Mouse (Mus musculus): ENCODE measurements around the gene Vsig10. TPM values are rescaled to one million over a fixed set of nuclear protein-coding genes. Genes with fewer than 3 reads are reported as not detected.

The Vsig10 gene
- polyA plus RNA-seq, 1 experiment from 2014 or later = 3.9 TPM

- Histone ChIP-seq H3K4me2 (ENCODE audit: low read depth, low read length) (no peak overlapping the region), H3K27me3 (replicated peaks; ENCODE audit: control insufficient read depth, insufficient read depth, low read length) (no peaks in the 10 kb centered on the region), H3K27ac (replicated peaks; ENCODE audit: low read depth, low read length) (no peak overlapping the region), H3K36me3 (ENCODE audit: control insufficient read depth, insufficient read depth, low read length) (peaks cover 6% of the 10 kb centered on the region; the same call in 1 of the 2 replicates), H3K4me3 (ENCODE audit: low read depth, low read length) (no peak overlapping the region), H3K4me1 (ENCODE audit: control insufficient read depth, insufficient read depth, low read length) (0 out of 2 replicates have a peak, but pooled peaks cover 7% of the 10 kb centered on the region), H3K9ac (ENCODE audit: low read depth, low read length) (no peak overlapping the region), H3K9me3 (ENCODE audit: control insufficient read depth, low read length) (0 out of 2 replicates have a peak, but pooled peaks cover 7% of the 10 kb centered on the region)
- no peak for DNase-seq (ENCODE audit: low spot score)
- 67% methylated on average over 1 of the region's 1 CpGs for WGBS
- ATAC-seq (ENCODE audit: low read depth) = no peak
Measured at GRCm38 (mm10) chr5:117390895-117391294, 72.0 kb downstream of the Vsig10 start.

GRCm38 (mm10) chr5:117395834-117396233 lies 77.0 kb downstream of the Vsig10 start:
- Histone ChIP-seq H3K9me3 (ENCODE audit: control insufficient read depth, low read length) (0 out of 2 replicates have a peak, but pooled peaks cover 7% of the 10 kb centered on the region), H3K9ac (ENCODE audit: low read depth, low read length) (no peak overlapping the region), H3K27me3 (replicated peaks; ENCODE audit: control insufficient read depth, insufficient read depth, low read length) (no peaks in the 10 kb centered on the region), H3K4me3 (ENCODE audit: low read depth, low read length) (no peak overlapping the region), H3K4me1 (ENCODE audit: control insufficient read depth, insufficient read depth, low read length) (no peaks in the 10 kb centered on the region), H3K4me2 (ENCODE audit: low read depth, low read length) (no peak overlapping the region), H3K36me3 (ENCODE audit: control insufficient read depth, insufficient read depth, low read length) (no peaks in the 10 kb centered on the region), H3K27ac (replicated peaks; ENCODE audit: low read depth, low read length) (no peak overlapping the region)
- 88% methylated on average over 5 of the region's 5 CpGs for WGBS
- ATAC-seq (ENCODE audit: low read depth) = no peak
- no peak for DNase-seq (ENCODE audit: low spot score)

- H3K27me3 ChIP-seq (replicated peaks; ENCODE audit: control insufficient read depth, insufficient read depth, low read length) = no peaks in the 10 kb centered on the region
Measured at GRCm38 (mm10) chr5:117396596-117397014, 77.7 kb downstream of the Vsig10 start.

GRCm38 (mm10) chr5:117397371-117397770 lies 78.5 kb downstream of the Vsig10 start:
- DNase-seq (ENCODE audit: low spot score) = no peak
- Histone ChIP-seq H3K9me3 (ENCODE audit: control insufficient read depth, low read length) (0 out of 2 replicates have a peak, but pooled peaks cover 1% of the 10 kb centered on the region), H3K9ac (ENCODE audit: low read depth, low read length) (no peak overlapping the region), H3K4me2 (ENCODE audit: low read depth, low read length) (no peak overlapping the region), H3K27ac (replicated peaks; ENCODE audit: low read depth, low read length) (no peak overlapping the region), H3K4me3 (ENCODE audit: low read depth, low read length) (no peak overlapping the region), H3K4me1 (ENCODE audit: control insufficient read depth, insufficient read depth, low read length) (no peaks in the 10 kb centered on the region), H3K27me3 (replicated peaks; ENCODE audit: control insufficient read depth, insufficient read depth, low read length) (no peaks in the 10 kb centered on the region), H3K36me3 (ENCODE audit: control insufficient read depth, insufficient read depth, low read length) (no peaks in the 10 kb centered on the region)
- no peak for ATAC-seq (ENCODE audit: low read depth)
- WGBS = 87% methylated on average over 6 of the region's 6 CpGs

More at GRCm38 (mm10) chr5:117396596-117397014, 77.7 kb downstream of the Vsig10 start:
- H3K4me1 ChIP-seq (ENCODE audit: control insufficient read depth, insufficient read depth, low read length) = no peaks in the 10 kb centered on the region
- DNase-seq (ENCODE audit: low spot score) (no peak), ATAC-seq (ENCODE audit: low read depth) (no peak)
- H3K9me3 ChIP-seq (ENCODE audit: control insufficient read depth, low read length) = 0 out of 2 replicates have a peak, but pooled peaks cover 5% of the 10 kb centered on the region
- H3K27ac ChIP-seq (replicated peaks; ENCODE audit: low read depth, low read length) = no peak overlapping the region
- no peak overlapping the region for H3K4me2 ChIP-seq (ENCODE audit: low read depth, low read length)
- H3K36me3 ChIP-seq (ENCODE audit: control insufficient read depth, insufficient read depth, low read length) = no peaks in the 10 kb centered on the region
- H3K9ac ChIP-seq (ENCODE audit: low read depth, low read length) = no peak overlapping the region
- WGBS = 62% methylated on average over 6 of the region's 6 CpGs
- H3K4me3 ChIP-seq (ENCODE audit: low read depth, low read length) = no peak overlapping the region

GRCm38 (mm10) chr5:117398007-117398550 lies 79.2 kb downstream of the Vsig10 start:
- Histone ChIP-seq H3K9ac (ENCODE audit: low read depth, low read length) (no peak overlapping the region), H3K27ac (replicated peaks; ENCODE audit: low read depth, low read length) (no peak overlapping the region), H3K27me3 (replicated peaks; ENCODE audit: control insufficient read depth, insufficient read depth, low read length) (no peaks in the 10 kb centered on the region), H3K4me1 (ENCODE audit: control insufficient read depth, insufficient read depth, low read length) (no peaks in the 10 kb centered on the region), H3K4me2 (ENCODE audit: low read depth, low read length) (no peak overlapping the region), H3K9me3 (ENCODE audit: control insufficient read depth, low read length) (no peaks in the 10 kb centered on the region), H3K4me3 (ENCODE audit: low read depth, low read length) (no peak overlapping the region), H3K36me3 (ENCODE audit: control insufficient read depth, insufficient read depth, low read length) (no peaks in the 10 kb centered on the region)
- ATAC-seq (ENCODE audit: low read depth) (peak; percentile 57; the same call in 1 of the 2 replicates), DNase-seq (ENCODE audit: low spot score) (peak; percentile 50)
- WGBS = 18% methylated on average over 4 of the region's 5 CpGs

GRCm38 (mm10) chr5:117399281-117399680 lies 80.4 kb downstream of the Vsig10 start:
- DNase-seq (ENCODE audit: low spot score) = no peak
- Histone ChIP-seq H3K27ac (replicated peaks; ENCODE audit: low read depth, low read length) (no peak overlapping the region), H3K9ac (ENCODE audit: low read depth, low read length) (no peak overlapping the region), H3K36me3 (ENCODE audit: control insufficient read depth, insufficient read depth, low read length) (no peaks in the 10 kb centered on the region), H3K4me3 (ENCODE audit: low read depth, low read length) (no peak overlapping the region), H3K4me1 (ENCODE audit: control insufficient read depth, insufficient read depth, low read length) (no peaks in the 10 kb centered on the region), H3K9me3 (ENCODE audit: control insufficient read depth, low read length) (no peaks in the 10 kb centered on the region), H3K4me2 (ENCODE audit: low read depth, low read length) (no peak overlapping the region), H3K27me3 (replicated peaks; ENCODE audit: control insufficient read depth, insufficient read depth, low read length) (no peaks in the 10 kb centered on the region)
- no peak for ATAC-seq (ENCODE audit: low read depth)
- 79% methylated on average over 9 of the region's 9 CpGs for WGBS

GRCm38 (mm10) chr5:117403609-117404008 lies 84.7 kb downstream of the Vsig10 start:
- Histone ChIP-seq H3K27ac (replicated peaks; ENCODE audit: low read depth, low read length) (no peak overlapping the region), H3K9ac (ENCODE audit: low read depth, low read length) (no peak overlapping the region), H3K4me3 (ENCODE audit: low read depth, low read length) (no peak overlapping the region), H3K9me3 (ENCODE audit: control insufficient read depth, low read length) (no peaks in the 10 kb centered on the region), H3K36me3 (ENCODE audit: control insufficient read depth, insufficient read depth, low read length) (no peaks in the 10 kb centered on the region), H3K27me3 (replicated peaks; ENCODE audit: control insufficient read depth, insufficient read depth, low read length) (no peaks in the 10 kb centered on the region), H3K4me2 (ENCODE audit: low read depth, low read length) (no peak overlapping the region), H3K4me1 (ENCODE audit: control insufficient read depth, insufficient read depth, low read length) (no peaks in the 10 kb centered on the region)
- DNase-seq (ENCODE audit: low spot score) (no peak), ATAC-seq (ENCODE audit: low read depth) (no peak)
- WGBS = 87% methylated on average over 8 of the region's 8 CpGs

Data from embryonic facial prominence, embryonic 14.5 days (tissue).